Mouse (Mus musculus): Measurements from ENCODE around the gene Fam19a1.

GRCm38 (mm10) chr6:96433896-96434295, 320.9 kb downstream of the Fam19a1 start:
- TF ChIP-seq POLR2A (IDR thresholded peaks at IDR 0.05; ENCODE audit: low read depth, low read length) (no peak), CTCF (IDR thresholded peaks at IDR 0.05; ENCODE audit: borderline replicate concordance, insufficient read depth, low read length) (no peak)

Data from embryonic fibroblast, embryonic 13.5 days (primary cell).